Mouse (Mus musculus) heart, adult 2 months (tissue): Measurements from ENCODE around the gene Zfp612.
A peak's percentile ranks its signal among the peaks of the same experiment; 100 is the strongest.

Experiments
- CTCF ChIP-seq: fragments of 200-600 bp; IDR thresholded peaks from 2 replicates; pipeline ENCODE4 v1.8.1; 2022; ENCODE audit warnings: antibody characterized with exemption, mild to moderate bottlenecking, moderate library complexity
- EP300 ChIP-seq: fragments of 200-500 bp; IDR thresholded peaks from 2 replicates; pipeline ENCODE4 v1.6.1; 2011; ENCODE audit warnings: low read depth, low read length, control low read depth; ENCODE audit not compliant: insufficient read depth
- POLR2A ChIP-seq: fragments of 200-500 bp; IDR thresholded peaks from 2 replicates; pipeline ENCODE4 v1.6.1; 2011; ENCODE audit warnings: mild to moderate bottlenecking, low read depth, low read length, control low read depth; ENCODE audit not compliant: insufficient read depth

GRCm38 (mm10) chr8:110119715-110120114, 40.2 kb downstream of the Zfp612 start:
- TF ChIP-seq POLR2A, result no peak
- peak; percentile 36; the same call in 1 of the 2 replicates for TF ChIP-seq CTCF
- no peak for TF ChIP-seq EP300
